Mouse (Mus musculus) CH12F3 (cell line): Measurements from ENCODE around the gene Atn1.

Experiments used
- in situ Hi-C: fragments of 300-500 bp; cut with MboI; formaldehyde crosslinking; loops from 2 replicates; pipeline ENCODE4 v1.14.3; 2020; ENCODE audit warnings: low sequenced_read_pairs

Atn1 gene

GRCm38 (mm10) chr6:124768704-124769044, 12.3 kb upstream of the Atn1 start:
- in situ Hi-C loops = no loop called here

DNA sequence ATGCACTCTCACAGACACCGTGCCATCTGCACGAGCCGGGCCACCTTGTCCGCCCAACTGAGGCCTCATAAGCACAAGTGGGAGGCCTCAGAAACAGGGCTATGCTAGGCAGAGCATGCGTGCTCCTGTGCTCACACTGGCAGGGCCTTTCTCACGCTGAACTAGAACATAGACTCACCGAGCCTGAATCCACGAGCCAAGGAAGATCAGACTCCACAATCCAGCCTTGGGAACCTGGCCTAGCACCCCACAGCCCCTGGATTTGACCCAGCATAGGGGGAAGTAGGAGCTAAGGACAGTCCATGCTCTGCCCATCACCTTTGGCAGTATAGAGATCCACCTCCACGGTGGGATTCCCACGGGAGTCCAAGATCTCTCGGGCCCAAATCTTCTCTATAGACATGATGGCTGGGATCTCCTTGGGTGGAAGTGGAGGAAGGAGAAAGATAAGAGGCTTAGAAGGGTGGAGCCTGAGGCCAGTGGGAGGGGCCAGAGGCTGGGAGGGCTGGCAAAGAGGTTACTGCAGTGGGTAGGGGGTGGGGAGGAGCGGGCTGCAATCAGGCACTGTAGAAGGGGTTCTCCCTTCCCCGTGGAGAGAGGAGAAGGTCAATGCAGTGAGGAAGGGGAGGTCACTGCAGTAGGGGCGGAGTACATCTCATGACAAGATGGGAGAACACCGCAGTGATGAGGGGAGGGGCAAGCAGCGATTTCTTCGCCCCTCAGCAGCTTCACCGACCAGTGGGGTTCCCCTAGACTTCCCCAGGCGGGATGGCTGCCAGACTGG, 11.8 kb upstream of the Atn1 start:
- in situ Hi-C loops = no loop called here

DNA sequence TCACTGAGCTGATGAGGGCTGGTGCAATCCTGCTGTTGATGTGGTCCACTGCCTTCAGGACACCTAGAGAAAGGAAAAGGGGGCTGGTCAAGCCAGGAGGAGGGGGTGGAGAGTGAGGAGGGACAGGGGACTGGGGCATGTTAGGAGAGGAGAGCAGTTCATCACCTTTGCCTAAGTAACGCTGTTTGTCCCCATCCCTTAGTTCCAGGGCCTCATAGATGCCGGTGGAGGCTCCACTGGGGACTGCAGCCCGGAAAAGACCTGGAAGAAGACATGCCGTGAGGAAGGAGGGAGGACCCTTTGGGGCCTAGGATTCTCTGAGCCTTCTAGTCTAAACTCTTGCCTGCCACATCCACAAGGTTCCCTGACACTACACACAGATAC, 11.2 kb upstream of the Atn1 start:
- in situ Hi-C loops = no loop called here

GRCm38 (mm10) chr6:124765951-124766350, 9.6 kb upstream of the Atn1 start:
- in situ Hi-C loops = no loop called here

DNA sequence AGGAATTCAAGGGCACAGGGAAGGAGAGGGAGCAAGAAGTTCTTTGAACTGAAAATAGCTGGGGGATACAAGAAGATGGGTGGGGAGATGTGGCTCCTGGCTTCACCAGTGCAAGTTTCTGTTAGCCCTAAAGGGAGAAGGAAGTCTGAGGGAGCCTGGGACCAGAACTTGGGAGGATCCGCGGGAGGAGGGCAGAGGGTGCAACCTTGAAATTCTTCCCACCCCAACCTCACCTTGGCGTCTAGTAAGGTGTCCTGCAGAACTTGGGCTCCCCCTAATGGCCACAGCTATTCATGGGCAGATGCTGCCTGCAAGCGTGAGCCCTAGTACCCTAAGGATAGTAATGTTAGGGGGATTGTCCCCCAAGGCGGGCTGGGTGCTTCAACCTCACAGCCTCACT, 2.9 kb upstream of the Atn1 start:
- in situ Hi-C loops = no loop called here

DNA sequence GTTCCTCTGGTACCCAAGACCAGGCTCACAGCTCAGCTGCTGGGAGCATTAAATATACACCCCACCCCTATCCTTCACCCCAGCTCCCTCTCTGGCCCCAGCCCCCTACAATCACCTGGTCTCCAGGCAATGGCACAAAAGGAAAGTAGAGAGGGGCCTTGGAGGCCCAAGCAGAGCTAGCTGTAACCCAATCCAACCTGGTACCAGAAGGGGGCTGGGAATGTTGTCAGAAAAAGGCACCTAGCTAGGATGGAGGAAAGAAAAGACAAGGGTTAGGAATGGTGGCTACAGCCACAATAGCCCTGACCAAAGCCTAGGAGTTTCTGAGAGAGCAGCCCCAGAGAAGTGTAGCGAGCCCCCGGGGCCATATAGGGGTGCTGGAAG, 2.5 kb upstream of the Atn1 start:
- in situ Hi-C loops = no loop called here

GRCm38 (mm10) chr6:124757909-124758848, 1.9 kb upstream of the Atn1 start:
- in situ Hi-C loops = no loop called here

- in situ Hi-C loops = no loop called here
Observed at GRCm38 (mm10) chr6:124757351-124757880, 1.1 kb upstream of the Atn1 start.

DNA sequence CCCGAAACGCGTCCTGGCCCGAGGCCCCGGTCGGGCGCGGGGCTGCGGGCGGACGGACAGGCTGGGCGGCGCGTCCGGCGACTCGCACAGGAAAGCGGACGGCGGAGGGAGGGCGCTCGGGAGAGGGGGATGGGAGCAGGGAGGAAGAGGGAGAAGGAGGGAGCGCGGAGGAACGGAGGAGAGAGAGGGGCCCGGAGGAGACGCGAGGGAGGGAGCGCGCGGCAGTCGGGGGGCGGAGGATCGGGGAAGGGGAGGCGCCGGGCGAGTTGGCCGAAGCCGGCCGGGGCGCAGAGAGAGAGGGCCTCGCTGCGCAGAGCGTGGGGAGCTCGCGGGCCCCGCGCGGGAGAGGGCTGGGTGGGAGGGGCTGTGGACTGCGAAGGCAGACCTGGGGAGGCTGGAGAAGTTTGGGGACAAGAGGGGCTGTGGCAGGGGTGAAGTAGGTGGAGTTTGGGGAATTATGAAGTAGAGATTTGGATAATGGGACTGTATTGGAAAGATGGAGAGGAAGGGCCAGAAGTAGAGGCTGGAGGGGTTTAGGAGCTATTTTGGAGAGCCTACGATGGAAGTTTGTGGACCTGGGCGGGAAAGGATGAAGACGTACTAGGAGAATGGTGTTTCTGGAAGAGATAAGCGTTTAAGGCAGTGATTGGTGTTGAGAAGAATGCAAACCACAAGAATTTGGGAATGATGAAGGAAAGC, 477 bp upstream of the Atn1 start:
- in situ Hi-C loops = no loop called here

GRCm38 (mm10) chr6:124755306-124755705, 1.0 kb downstream of the Atn1 start:
- in situ Hi-C loops = no loop called here

DNA sequence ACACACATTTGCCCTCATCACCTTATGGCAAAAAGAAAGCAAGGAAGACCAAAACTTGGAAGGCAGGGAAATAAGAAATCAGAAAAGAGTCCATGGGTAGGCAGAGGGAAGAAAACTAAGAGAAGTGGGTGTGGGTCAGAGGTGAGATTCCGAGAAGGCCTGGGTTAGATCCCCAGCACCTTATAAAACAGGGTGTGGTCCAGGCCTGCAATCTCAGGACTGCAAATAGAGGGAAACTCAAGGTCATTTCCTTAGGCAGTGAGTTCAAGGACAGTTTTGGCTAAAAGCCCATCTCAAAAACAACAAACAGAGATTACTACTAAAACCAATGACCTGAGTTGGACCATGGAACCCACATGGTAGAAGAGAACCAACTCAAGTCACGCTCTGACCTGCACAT, 2.5 kb downstream of the Atn1 start:
- in situ Hi-C loops = no loop called here

GRCm38 (mm10) chr6:124750405-124750804, 5.9 kb downstream of the Atn1 start:
- in situ Hi-C loops = no loop called here

DNA sequence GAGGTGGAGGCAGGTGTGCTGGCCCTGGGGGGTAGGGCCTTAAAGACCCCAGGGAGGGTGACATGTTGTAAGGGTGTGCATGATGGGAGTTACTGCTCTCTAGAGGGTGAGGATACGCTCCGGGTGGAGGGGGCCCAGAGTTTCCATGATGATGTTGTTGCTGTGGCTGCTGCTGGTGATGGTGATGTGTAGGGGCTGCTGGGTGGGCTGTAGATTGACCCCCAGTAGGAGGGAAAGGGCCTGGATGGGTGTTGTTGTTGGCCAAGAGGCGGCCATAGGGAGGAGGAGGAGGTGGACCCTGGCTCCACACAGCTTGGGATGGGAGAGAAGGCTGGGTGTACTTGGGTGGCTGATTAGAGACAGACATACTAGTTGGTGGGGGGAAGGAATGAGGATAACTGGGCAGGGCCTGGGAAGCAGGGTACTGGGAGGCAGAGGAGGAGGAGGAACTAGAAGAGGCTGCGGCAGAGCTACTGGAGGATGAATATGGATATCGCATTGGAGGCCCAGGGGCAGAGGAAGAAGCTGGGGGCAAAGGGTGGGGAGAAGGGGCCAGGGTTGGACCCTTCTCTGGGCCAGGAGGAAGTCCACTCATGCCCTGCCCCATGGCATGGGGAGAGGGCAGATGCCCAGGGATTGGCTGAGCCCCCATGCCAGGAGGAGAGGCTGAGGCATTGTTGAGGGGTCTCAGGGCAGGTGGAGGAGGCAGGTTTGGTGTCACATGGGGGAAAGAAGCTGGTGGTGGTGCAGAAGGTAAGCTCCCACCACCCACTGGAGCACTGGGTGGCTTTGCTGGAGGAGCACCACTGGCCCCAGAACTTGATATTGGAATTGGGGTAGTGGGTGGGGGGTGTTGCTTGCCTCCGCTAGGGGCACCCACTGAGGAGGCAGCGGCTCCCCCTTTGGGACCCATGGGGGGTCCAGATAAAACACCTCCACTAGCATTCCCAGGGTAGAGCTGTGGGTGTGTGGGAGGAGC, 9.4 kb downstream of the Atn1 start:
- in situ Hi-C loops = no loop called here

GRCm38 (mm10) chr6:124746296-124746605, 10.1 kb downstream of the Atn1 start:
- in situ Hi-C loops = no loop called here

DNA sequence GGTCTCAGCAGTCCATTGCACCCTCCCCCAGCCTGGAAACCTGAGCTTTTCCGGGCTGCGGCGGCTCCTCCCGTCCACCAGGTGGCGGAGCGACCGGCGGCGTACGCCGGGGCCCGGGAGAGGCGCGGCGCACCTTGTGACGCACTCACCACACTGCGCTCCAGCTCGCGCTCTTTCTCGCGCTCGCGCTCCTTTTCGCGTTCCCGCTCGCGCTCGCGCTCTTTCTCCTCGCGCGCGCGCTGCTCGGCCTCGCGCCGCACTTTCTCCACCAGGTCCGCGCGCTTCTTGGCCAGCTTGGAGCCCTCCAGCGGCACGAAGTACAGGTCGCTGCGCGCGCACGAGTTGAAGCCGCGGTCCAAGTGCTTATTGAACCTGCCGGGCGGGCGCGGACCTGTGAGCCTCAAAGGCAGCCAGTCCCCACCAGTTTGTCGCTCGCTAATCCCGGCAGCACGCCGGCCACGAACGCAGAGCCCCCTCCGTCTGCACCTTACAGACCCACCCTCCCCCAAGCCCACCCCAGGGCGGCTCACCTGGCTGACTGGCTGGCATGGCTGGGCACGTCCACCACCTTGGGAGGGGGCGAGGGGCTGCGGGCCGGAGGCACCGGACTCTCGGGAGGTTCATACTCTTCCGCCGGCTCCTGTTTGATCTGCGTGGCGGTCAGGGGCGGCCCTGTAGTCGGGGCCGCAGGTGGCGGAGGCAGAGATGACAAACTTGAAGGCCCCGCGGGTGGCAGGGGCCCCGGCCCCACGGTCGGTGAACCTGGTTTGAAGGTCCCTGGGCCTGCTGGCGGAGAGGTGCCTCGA, 10.6 kb downstream of the Atn1 start:
- in situ Hi-C loops = no loop called here

- in situ Hi-C loops = no loop called here
Observed at GRCm38 (mm10) chr6:124744755-124745321, 11.5 kb downstream of the Atn1 start.

- in situ Hi-C loops = no loop called here
Observed at GRCm38 (mm10) chr6:124743647-124744046, 12.7 kb downstream of the Atn1 start.

DNA sequence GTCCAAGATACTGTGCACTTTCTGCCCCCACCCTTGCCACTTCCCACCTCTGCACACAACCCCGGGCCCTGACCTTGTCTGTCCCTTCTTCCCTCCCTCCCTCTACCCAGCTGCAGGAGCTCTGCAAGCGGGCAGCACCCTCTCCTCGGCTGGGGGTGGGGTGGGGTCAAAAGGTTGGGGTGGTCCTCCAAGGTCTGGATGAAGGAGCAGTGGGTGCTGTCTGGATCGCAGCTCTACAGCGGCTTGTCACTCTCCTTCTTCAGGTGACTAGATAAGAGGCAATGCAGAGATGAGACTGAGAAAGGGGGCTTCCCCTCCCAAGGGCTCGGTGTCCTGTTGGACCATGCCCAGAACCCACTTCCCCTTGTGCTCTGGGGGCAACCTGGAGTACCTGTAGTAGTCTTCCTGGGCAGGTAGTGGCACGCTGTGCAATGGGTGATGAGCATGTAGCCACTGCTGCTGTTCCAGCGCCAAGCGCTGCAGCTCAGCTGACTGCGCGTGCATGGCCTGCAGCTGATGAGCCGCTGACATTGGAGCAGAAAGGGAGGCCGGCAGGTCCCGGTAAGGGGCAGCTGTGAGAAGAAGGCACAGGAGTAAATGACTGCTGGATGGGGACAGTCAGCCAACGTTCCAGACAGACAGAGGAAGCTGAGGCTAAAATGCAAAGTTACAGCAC, 13.3 kb downstream of the Atn1 start:
- in situ Hi-C loops = no loop called here

GRCm38 (mm10) chr6:124741842-124742241, 14.5 kb downstream of the Atn1 start:
- in situ Hi-C loops = no loop called here
